14 mouse cellular contexts compared by ENCODE assay signal in the genomic region with DNA sequence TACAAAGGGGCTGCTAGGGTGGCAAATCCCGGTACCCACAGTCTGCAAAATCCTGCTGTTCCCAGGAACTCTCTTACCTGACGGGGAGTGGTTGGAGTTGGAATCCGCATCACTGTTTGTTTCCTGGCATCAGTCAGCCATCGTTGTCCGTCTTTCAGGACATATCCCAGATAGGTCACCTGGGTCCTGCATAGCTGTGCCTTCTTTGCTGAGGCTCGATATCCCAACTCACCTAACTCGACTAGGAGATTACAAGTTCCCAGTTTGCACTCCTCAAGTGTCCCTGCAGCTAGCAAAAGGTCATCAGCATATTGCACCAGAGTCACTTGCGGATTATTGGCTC.
DNase-seq lines count a peak whose midpoint lies in the region; ATAC-seq and TF ChIP-seq lines count a peak whose summit lies in the region.
"Had no signal": no experiment of that assay in that cellular context is flagged by ENCODE, and none has a peak within 500 bp of the region (broad histone marks: within the 10 kb centered on the region; RNA-seq: fewer than 3 reads in every experiment).

No protein-coding gene starts in this region.

- no peak for TF ChIP-seq EP300 in liver, postnatal 0 days (IDR thresholded peaks at IDR 0.05; ENCODE audit: low read depth)

- H3K9me3 ChIP-seq in midbrain, embryonic 11.5 days (ENCODE audit: control insufficient read depth, low read length), result peaks cover 77% of the 10 kb centered on the region
- H3K9me3 ChIP-seq in midbrain, embryonic 15.5 days, result peaks cover 76% of the 10 kb centered on the region
- H3K9me3 ChIP-seq in liver, postnatal 0 days (ENCODE audit: low read length), result peaks cover 65% of the 10 kb centered on the region

- no peak for TF ChIP-seq CTCF in liver, postnatal 0 days (IDR thresholded peaks at IDR 0.05; ENCODE audit: low read depth)

- no peak overlapping the region for H3K27ac ChIP-seq in midbrain, embryonic 11.5 days (ENCODE audit: low read depth, low read length)
- H3K27ac ChIP-seq in midbrain, embryonic 15.5 days, result no peak overlapping the region
- H3K27ac ChIP-seq in liver, postnatal 0 days (ENCODE audit: low read depth), result no peak overlapping the region
- H3K27ac ChIP-seq: embryonic facial prominence, embryonic 12.5 days; heart, embryonic 10.5 days; macrophage had no signal

- ATAC-seq in midbrain, embryonic 11.5 days (ENCODE audit: low FRiP score), result no peak
- ATAC-seq in midbrain, embryonic 15.5 days (replicated peaks), result no peak
- ATAC-seq in liver, postnatal 0 days, result no peak

- no peak overlapping the region for H3K4me3 ChIP-seq in midbrain, embryonic 11.5 days (ENCODE audit: low read depth, low read length)
- no peak overlapping the region for H3K4me3 ChIP-seq in midbrain, embryonic 15.5 days
- no peak overlapping the region for H3K4me3 ChIP-seq in liver, postnatal 0 days (ENCODE audit: low read depth, low read length)
- H3K4me3 ChIP-seq: embryonic facial prominence, embryonic 12.5 days; heart, embryonic 10.5 days had no signal

- H3K4me1 ChIP-seq in midbrain, embryonic 11.5 days (ENCODE audit: control insufficient read depth, insufficient read depth, low read length), result no peaks in the 10 kb centered on the region
- no peaks in the 10 kb centered on the region for H3K4me1 ChIP-seq in midbrain, embryonic 15.5 days
- H3K4me1 ChIP-seq in liver, postnatal 0 days (ENCODE audit: insufficient read depth), result no peaks in the 10 kb centered on the region
- H3K4me1 ChIP-seq: embryonic facial prominence, embryonic 12.5 days; heart, embryonic 10.5 days had no signal

- peak; percentile 4 for DNase-seq in gastrocnemius, postnatal 25 days
- DNase-seq in gastrocnemius, postnatal 10 days, result no peak
- DNase-seq in midbrain, embryonic 11.5 days (ENCODE audit: low spot score, missing footprints), result peak; percentile 87
- DNase-seq in R1 (ENCODE audit: low read depth, low spot score), result peak; percentile 49
- peak; percentile 24 for DNase-seq in liver, postnatal 0 days
- no peak for DNase-seq in left cerebral cortex, adult 11 months (ENCODE audit: low spot score)
- no peak for DNase-seq in lung, postnatal 36 days
- DNase-seq: cerebellum, adult 11 months; kidney, adult 9 months had no signal

- H3K36me3 ChIP-seq in midbrain, embryonic 11.5 days (ENCODE audit: control insufficient read depth, insufficient read depth, low read length), result peaks cover 7% of the 10 kb centered on the region
- no peaks in the 10 kb centered on the region for H3K36me3 ChIP-seq in midbrain, embryonic 15.5 days (replicated peaks)
- no peaks in the 10 kb centered on the region for H3K36me3 ChIP-seq in liver, postnatal 0 days (replicated peaks; ENCODE audit: insufficient read depth, low read length)

- 65% methylated on average over 8 of the region's 8 CpGs for WGBS in midbrain, embryonic 11.5 days
- 66% methylated on average over 8 of the region's 8 CpGs for WGBS in midbrain, embryonic 15.5 days
- WGBS in liver, postnatal 0 days (ENCODE audit: insufficient replicate concordance), result 68% methylated on average over 8 of the region's 8 CpGs

- no peak overlapping the region for H3K4me2 ChIP-seq in midbrain, embryonic 11.5 days
- no peak overlapping the region for H3K4me2 ChIP-seq in midbrain, embryonic 15.5 days
- no peak overlapping the region for H3K4me2 ChIP-seq in liver, postnatal 0 days (ENCODE audit: low read depth, low read length)
- H3K4me2 ChIP-seq: embryonic facial prominence, embryonic 12.5 days had no signal

- H3K27me3 ChIP-seq in midbrain, embryonic 11.5 days (ENCODE audit: control insufficient read depth, insufficient read depth, low read length), result peaks cover 16% of the 10 kb centered on the region
- H3K27me3 ChIP-seq in midbrain, embryonic 15.5 days (replicated peaks), result no peaks in the 10 kb centered on the region
- no peaks in the 10 kb centered on the region for H3K27me3 ChIP-seq in liver, postnatal 0 days (ENCODE audit: insufficient read depth, low read length)
- H3K27me3 ChIP-seq: CH12.LX had no signal

- no peak overlapping the region for H3K9ac ChIP-seq in midbrain, embryonic 11.5 days (ENCODE audit: low read length)
- no peak overlapping the region for H3K9ac ChIP-seq in midbrain, embryonic 15.5 days
- H3K9ac ChIP-seq in liver, postnatal 0 days (replicated peaks), result no peak overlapping the region
- H3K9ac ChIP-seq: embryonic facial prominence, embryonic 12.5 days had no signal

Comparison
In these comparisons a context has a peak if more than half of its experiments do, and no peak if none do; other contexts are left out.
1. DNase-seq: peak in gastrocnemius, postnatal 25 days (single experiment), midbrain, embryonic 11.5 days (single experiment), R1 (single experiment) and liver, postnatal 0 days (single experiment); none in gastrocnemius, postnatal 10 days (single experiment), left cerebral cortex, adult 11 months (single experiment) and lung, postnatal 36 days (single experiment).